Mouse (Mus musculus) kidney, embryonic 15.5 days (tissue): ENCODE measurements around the gene Eif3i. TPM values are rescaled to one million over a fixed set of nuclear protein-coding genes. Genes with fewer than 3 reads are reported as not detected.

Source experiments
- ATAC-seq: fragments of 200-750 bp; cut with Nextera tagmentation; replicated peaks from 2 replicates; pipeline ENCODE4 v1.8.0; 2017; ENCODE audit warnings: moderate TSS enrichment; ENCODE audit not compliant: low FRiP score
- H3K27ac ChIP-seq: fragments of 300-500 bp; sonication (generic); 2 replicates; pipeline ENCODE4 v1.5.1; 2015; ENCODE audit warnings: mild to moderate bottlenecking, inconsistent platforms
- H3K27me3 ChIP-seq: fragments of 300-500 bp; sonication (generic); 2 replicates; pipeline ENCODE4 v1.6.1; 2015; ENCODE audit warnings: inconsistent platforms
- H3K36me3 ChIP-seq: fragments of 300-500 bp; sonication (generic); 2 replicates; pipeline ENCODE4 v1.6.1; 2015; ENCODE audit warnings: inconsistent platforms
- H3K4me1 ChIP-seq: fragments of 300-500 bp; sonication (generic); 2 replicates; pipeline ENCODE4 v1.6.1; 2015; ENCODE audit warnings: inconsistent platforms
- H3K4me2 ChIP-seq: fragments of 300-500 bp; sonication (generic); 2 replicates; pipeline ENCODE4 v1.6.1; 2015; ENCODE audit warnings: moderate library complexity, mild to moderate bottlenecking, inconsistent platforms
- H3K4me3 ChIP-seq: fragments of 300-500 bp; sonication (generic); replicated peaks from 2 replicates; pipeline ENCODE4 v1.5.1; 2015; ENCODE audit warnings: mild to moderate bottlenecking, inconsistent platforms
- H3K9ac ChIP-seq: fragments of 300-500 bp; sonication (generic); 2 replicates; pipeline ENCODE4 v1.6.1; 2015; ENCODE audit warnings: mild to moderate bottlenecking, inconsistent platforms
- H3K9me3 ChIP-seq: fragments of 300-500 bp; sonication (generic); replicated peaks from 2 replicates; pipeline ENCODE4 v1.6.1; 2016; ENCODE audit warnings: inconsistent platforms
- WGBS: fragments of 180-500 bp; shearing (Covaris S2); methylation state at CpG from one replicate; pipeline ENCODE4 v1.1.7; 2015; ENCODE audit warnings: mixed read lengths; 5-methylcytosine and 5-hydroxymethylcytosine counted together
- polyA plus RNA-seq: library from polyadenylated mRNA; unstranded; fragments of >200 nt; fragmentation: Nextera tagmentation; extraction: Ambion mirVana; gene quantifications from 2 replicates; pipeline ENCODE4 v1.2.1, GENCODE M21; 2015

The Eif3i gene
- polyA plus RNA-seq, 1 experiment from 2014 or later, result 287 TPM

DNA sequence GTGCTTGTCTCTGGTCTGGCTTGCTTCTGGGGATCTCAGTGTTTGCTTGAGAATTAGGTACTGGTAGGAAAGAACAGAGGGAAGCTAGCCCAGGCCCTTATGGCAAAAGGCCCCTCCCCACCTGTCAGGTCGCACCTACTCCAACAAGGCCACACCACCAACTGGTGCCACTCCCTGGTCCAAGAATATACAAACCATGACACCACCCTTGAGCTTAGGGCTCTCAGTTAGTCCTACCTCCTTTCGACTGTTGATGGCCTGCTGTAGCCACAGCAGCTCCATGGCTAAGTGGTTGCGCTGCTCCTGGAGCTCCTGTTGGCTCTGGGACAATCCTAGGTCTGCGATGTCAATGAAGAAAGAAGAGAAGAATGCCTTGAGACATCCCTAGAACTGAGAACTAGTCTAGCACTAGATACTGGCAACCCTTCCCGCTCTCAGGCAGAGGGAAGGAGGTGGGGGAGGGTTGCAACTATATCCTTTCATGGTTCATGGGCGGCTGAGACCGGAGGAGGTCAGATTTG, 16.7 kb upstream of the Eif3i start:
- 75% methylated on average over 7 of the region's 7 CpGs for WGBS
- H3K9me3 ChIP-seq, result no peaks in the 10 kb centered on the region
- H3K4me3 ChIP-seq, result no peak overlapping the region
- H3K36me3 ChIP-seq, result peaks cover 22% of the 10 kb centered on the region
- peaks cover 26% of the 10 kb centered on the region for H3K4me1 ChIP-seq
- H3K4me2 ChIP-seq, result no peak overlapping the region
- H3K27ac ChIP-seq, result no peak overlapping the region
- no peak for ATAC-seq
- no peaks in the 10 kb centered on the region for H3K27me3 ChIP-seq
- H3K9ac ChIP-seq, result no peak overlapping the region

DNA sequence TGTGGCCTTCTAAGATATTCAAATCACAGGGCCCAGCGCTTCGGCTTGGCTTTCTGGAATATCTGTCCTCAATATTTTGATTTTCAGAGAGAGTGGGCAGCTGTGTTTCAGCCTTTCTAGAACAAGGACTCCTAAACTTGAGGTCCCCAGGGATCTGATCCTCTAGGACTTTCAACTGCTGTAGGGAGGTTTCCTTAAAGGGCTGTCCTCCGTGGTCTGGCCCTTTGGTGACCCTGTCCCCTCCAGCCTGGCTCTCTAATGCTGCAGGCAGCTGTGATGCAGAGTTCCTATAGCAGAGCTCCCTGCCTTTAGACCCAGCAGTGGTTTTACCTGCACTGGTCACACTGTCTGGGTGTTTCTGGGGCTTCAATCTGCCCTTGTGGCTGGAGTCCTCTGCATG, 16.2 kb upstream of the Eif3i start:
- peaks cover 22% of the 10 kb centered on the region for H3K36me3 ChIP-seq
- no peak for ATAC-seq
- 90% methylated on average over 3 of the region's 3 CpGs for WGBS
- H3K4me2 ChIP-seq, result no peak overlapping the region
- H3K9ac ChIP-seq, result no peak overlapping the region
- no peaks in the 10 kb centered on the region for H3K27me3 ChIP-seq
- no peak overlapping the region for H3K27ac ChIP-seq
- H3K9me3 ChIP-seq, result no peaks in the 10 kb centered on the region
- peaks cover 26% of the 10 kb centered on the region for H3K4me1 ChIP-seq
- H3K4me3 ChIP-seq, result no peak overlapping the region

DNA sequence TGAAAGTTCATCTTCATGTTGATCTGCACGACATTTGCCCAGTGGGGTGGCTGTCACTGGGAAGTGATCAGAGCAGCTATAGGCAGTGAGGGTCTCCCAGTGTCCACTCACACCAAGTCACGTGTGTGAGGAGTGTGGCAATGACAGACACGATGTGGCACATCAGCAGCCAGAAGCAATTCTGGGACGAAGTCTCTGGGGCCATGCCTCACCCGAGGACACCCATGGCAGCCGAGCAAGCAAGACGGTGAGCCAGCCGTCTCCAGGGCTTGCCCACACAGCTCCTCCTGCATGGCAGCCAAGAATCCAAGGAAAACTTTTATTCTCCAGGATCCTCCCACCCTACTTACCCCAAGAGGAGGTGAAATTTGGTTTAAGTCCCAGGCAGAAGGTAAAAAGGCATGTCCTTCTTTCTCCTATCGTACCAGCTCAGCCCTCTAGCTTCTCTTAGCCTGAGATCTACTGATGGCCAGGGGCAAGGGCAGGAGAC, 15.4 kb upstream of the Eif3i start:
- WGBS, result 86% methylated on average over 9 of the region's 9 CpGs
- H3K27me3 ChIP-seq, result no peaks in the 10 kb centered on the region

DNA sequence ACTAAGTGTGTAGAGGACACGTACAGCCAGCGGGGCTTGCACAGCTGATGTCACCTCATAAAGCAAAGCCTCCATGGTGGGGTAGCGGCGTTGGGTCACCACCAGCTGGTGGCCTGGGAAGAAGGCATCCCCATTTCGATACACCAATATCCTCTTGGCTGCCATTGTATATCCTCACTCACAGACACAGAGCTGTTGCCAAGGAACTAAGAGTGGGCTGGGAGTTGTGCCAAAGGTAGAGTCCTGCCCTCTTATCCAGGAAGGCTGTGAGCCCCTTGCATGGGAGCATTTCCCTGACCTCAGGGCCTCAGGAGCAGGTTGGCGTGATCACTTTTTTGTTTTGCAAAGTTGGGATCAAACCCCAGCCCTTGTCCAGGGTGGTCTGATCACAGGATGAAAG, 13.6 kb upstream of the Eif3i start, which contains the start of gene Dcdc2b:
Gene Dcdc2b (minus strand): TSS at position 165 of the 400 bp plus-strand sequence.
- Histone ChIP-seq H3K9me3 (no peaks in the 10 kb centered on the region), H3K4me3 (no peak within 1 kb of the TSS), H3K9ac (no peak within 1 kb of the TSS), H3K4me1 (peaks cover 18% of the 10 kb centered on the region), H3K4me2 (no peak within 1 kb of the TSS), H3K36me3 (peaks cover 32% of the 10 kb centered on the region), H3K27ac (no peak within 1 kb of the TSS), H3K27me3 (no peaks in the 10 kb centered on the region)
- 86% methylated on average over 6 of the region's 6 CpGs for WGBS
- ATAC-seq, result no peak

More for the DNA sequence above, 15.4 kb upstream of the Eif3i start:
- H3K9me3 ChIP-seq, result no peaks in the 10 kb centered on the region
- no peak overlapping the region for H3K4me2 ChIP-seq
- H3K27ac ChIP-seq, result no peak overlapping the region
- peaks cover 24% of the 10 kb centered on the region for H3K4me1 ChIP-seq
- H3K9ac ChIP-seq, result no peak overlapping the region
- no peak overlapping the region for H3K4me3 ChIP-seq
- peaks cover 22% of the 10 kb centered on the region for H3K36me3 ChIP-seq
- ATAC-seq, result no peak

DNA sequence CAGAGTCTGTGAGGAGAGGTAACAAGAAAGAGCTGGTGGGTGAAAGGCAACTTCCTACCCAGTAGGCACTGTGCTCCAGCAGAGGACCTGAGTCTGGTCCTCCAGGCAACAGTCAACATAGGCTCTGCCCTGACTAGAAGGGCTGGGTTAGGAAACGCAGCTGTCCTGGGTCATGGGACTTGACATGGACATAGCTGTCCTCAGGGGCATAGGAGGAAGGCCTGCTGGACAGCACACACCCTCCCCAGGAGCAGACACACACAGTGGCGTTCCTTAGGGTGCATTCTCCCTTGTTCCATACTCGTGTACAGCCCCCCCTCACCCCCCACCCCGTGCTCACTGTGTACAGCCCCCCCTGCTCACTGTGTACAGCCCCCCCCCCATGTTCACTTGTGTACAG, 10.0 kb upstream of the Eif3i start:
- H3K9ac ChIP-seq, result no peak overlapping the region
- peaks cover 40% of the 10 kb centered on the region for H3K36me3 ChIP-seq
- H3K9me3 ChIP-seq, result no peaks in the 10 kb centered on the region
- H3K4me3 ChIP-seq, result no peak overlapping the region
- 67% methylated on average over 4 of the region's 4 CpGs for WGBS
- 0 out of 2 replicates have a peak, but pooled peaks cover 3% of the 10 kb centered on the region for H3K4me1 ChIP-seq
- no peak overlapping the region for H3K27ac ChIP-seq
- no peak overlapping the region for H3K4me2 ChIP-seq
- ATAC-seq, result no peak; the same call in 1 of the 2 replicates
- no peaks in the 10 kb centered on the region for H3K27me3 ChIP-seq

DNA sequence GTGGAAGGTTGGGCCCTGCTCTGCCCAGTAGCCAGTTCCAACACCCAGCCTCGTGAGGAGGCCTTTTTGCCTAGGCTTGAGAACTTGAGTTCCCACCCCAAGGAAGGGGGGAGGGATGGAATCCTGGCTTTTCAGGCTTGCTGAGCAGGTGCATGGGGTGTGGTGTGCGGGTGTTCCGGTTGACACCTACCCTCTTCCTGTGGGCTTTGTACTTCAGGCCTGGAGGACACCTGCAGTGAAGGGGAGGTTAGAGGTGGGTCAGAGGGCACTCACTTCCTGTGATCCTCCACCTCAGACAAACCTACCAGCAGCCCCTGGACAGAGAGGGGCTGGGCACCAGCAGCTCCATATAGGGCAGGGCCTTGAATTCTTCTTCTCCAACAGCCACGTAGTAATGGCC, 9.6 kb upstream of the Eif3i start:
- Histone ChIP-seq H3K9ac (0 out of 2 replicates have a peak overlapping the region, but pooled peaks have one; percentile 22), H3K4me3 (no peak overlapping the region), H3K4me1 (0 out of 2 replicates have a peak, but pooled peaks cover 3% of the 10 kb centered on the region), H3K36me3 (peaks cover 43% of the 10 kb centered on the region), H3K27ac (no peak overlapping the region), H3K9me3 (no peaks in the 10 kb centered on the region), H3K27me3 (no peaks in the 10 kb centered on the region), H3K4me2 (no peak overlapping the region)
- ATAC-seq, result 0 out of 2 replicates have a peak, but pooled peaks have one; percentile 31
- WGBS, result 65% methylated on average over 4 of the region's 4 CpGs

DNA sequence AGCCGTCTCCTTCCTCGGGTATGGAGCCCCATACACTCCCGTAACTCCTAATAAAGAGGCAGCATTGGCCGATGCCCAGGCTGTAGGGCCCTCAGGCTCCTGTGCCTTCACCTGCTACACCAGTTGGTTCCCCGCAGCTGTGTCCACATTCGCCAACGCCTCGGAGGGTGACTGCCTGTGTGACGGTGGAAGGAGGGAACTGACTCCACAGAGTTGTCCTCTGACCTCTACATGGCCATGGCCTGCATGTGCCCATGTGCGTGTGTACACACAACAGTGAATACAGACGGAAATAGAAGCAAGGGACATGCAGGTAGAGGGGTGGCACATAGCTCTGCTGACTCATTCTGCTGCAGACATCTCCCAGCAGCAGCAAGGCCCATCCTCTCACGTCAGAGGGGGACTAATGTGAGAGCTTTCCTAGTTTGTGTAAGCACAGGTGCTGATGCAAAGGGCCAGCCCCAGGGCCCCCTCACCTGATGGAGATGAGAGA, 8.7 kb upstream of the Eif3i start:
- H3K27me3 ChIP-seq, result no peaks in the 10 kb centered on the region
- ATAC-seq, result 0 out of 2 replicates have a peak, but pooled peaks have one; percentile 13
- WGBS, result 82% methylated on average over 12 of the region's 12 CpGs
- H3K9ac ChIP-seq, result no peak overlapping the region
- H3K4me1 ChIP-seq, result 0 out of 2 replicates have a peak, but pooled peaks cover 3% of the 10 kb centered on the region
- H3K9me3 ChIP-seq, result no peaks in the 10 kb centered on the region
- peaks cover 51% of the 10 kb centered on the region for H3K36me3 ChIP-seq
- no peak overlapping the region for H3K27ac ChIP-seq
- H3K4me3 ChIP-seq, result no peak overlapping the region
- H3K4me2 ChIP-seq, result no peak overlapping the region

DNA sequence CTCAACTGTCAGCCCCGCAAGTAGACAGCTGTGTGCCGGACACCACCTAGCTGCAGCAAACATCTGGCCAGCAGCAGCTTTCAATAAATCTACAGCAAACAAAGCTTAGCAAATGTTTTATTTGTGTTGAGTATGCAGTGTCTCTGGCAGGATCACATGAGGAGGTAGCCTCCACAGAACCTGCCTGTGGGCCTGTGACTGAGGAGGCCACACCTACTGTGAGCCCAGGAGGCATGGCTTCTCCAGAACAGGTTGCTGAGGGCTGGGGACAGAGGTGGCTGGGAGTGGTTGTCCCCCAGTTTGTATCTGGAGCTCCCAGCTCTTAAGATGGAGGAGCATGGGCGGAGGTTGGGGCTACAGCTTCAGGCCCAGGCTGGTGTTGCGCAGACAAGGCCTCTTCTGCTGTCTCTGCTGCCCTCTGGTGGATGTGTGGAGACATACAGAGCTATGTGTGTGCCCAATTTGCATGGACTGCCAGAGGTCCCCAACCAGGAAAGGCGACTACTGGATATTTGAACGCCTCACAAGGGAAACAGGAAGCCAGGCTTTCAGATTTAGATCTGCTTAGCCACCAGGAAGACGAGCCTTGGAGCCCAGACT, 8.1 kb upstream of the Eif3i start:
- Histone ChIP-seq H3K9me3 (no peaks in the 10 kb centered on the region), H3K27me3 (no peaks in the 10 kb centered on the region), H3K4me3 (no peak overlapping the region), H3K36me3 (peaks cover 58% of the 10 kb centered on the region), H3K27ac (no peak overlapping the region), H3K4me2 (no peak overlapping the region), H3K9ac (no peak overlapping the region), H3K4me1 (0 out of 2 replicates have a peak, but pooled peaks cover 3% of the 10 kb centered on the region)
- WGBS, result 33% methylated on average over 7 of the region's 7 CpGs
- ATAC-seq, result peak; percentile 73; the same call in 1 of the 2 replicates

DNA sequence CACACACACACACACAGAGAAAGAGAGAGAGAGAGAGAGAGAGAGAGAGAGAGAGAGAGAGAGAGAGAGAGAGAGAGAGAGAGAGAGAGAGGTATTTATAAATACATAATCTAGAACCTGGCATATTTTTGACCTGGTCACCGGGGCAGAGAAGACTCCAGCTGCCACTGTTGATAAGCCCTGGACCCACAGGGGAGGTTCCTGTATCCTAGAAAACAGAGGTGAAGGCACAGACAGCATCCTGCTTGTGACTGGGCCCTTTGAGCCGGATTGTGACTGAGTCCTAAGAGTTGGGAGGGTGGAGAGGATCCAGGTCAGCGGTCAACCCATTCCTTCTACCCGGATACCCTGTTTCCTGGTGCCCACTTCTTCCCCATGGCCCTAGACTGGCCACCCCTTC, 11.6 kb downstream of the Eif3i start:
- no peaks in the 10 kb centered on the region for H3K9me3 ChIP-seq
- no peak overlapping the region for H3K27ac ChIP-seq
- H3K27me3 ChIP-seq, result no peaks in the 10 kb centered on the region
- H3K36me3 ChIP-seq, result peaks cover 40% of the 10 kb centered on the region
- no peak overlapping the region for H3K4me3 ChIP-seq
- no peak overlapping the region for H3K4me2 ChIP-seq
- H3K4me1 ChIP-seq, result peaks cover 19% of the 10 kb centered on the region
- H3K9ac ChIP-seq, result no peak overlapping the region
- WGBS, result 81% methylated on average over 4 of the region's 4 CpGs
- no peak for ATAC-seq

DNA sequence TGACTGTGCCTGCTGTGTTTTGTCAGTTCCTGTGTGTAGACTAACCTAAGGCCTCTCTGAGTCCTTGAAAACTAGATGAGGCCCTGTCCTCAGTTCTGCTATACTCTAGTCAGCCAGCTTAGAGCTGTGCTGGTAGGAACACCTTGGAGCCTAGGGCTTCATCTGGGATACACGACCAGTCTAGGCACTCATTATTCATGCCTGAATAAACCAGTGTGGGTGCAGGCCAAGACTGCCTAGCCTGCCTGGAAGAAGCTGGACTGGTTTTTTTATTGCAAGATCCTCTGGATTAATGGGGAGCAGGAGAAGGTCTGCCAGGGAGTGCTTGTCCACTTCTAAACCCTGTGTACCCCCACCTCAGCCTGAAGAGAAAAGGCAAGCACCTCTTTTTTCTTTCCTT, 13.5 kb downstream of the Eif3i start:
- H3K27me3 ChIP-seq, result no peaks in the 10 kb centered on the region
- ATAC-seq, result no peak
- H3K27ac ChIP-seq, result peak overlapping the region; percentile 75
- H3K36me3 ChIP-seq, result peaks cover 22% of the 10 kb centered on the region
- H3K4me3 ChIP-seq, result no peak overlapping the region
- no peak overlapping the region for H3K4me2 ChIP-seq
- H3K4me1 ChIP-seq, result peaks cover 19% of the 10 kb centered on the region
- no peaks in the 10 kb centered on the region for H3K9me3 ChIP-seq
- no peak overlapping the region for H3K9ac ChIP-seq
- 39% methylated on average over 1 of the region's 1 CpGs for WGBS

DNA sequence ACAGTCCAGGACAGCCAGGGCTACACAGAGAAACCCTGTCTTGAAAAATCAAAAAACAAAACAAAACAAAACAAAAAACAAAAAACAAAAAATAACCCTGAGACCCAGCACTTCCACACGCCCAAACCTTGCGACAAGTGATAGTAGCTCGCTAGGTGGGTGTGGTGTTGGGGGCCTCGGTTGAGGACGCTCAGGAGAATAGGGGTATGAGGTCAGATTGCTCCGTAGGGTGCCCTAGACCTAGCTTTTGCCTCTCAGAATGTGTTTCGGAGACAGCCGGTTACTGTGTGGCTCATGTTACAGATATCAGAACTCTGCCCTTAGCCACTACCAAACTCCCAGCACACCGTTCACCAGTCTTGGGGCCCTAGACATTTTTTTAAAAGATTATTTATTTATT, 14.7 kb downstream of the Eif3i start:
- Histone ChIP-seq H3K9me3 (no peaks in the 10 kb centered on the region), H3K4me3 (peak overlapping the region; percentile 49; the same call in 1 of the 2 replicates), H3K27me3 (no peaks in the 10 kb centered on the region), H3K9ac (no peak overlapping the region), H3K27ac (no peak overlapping the region; the same call in 1 of the 2 replicates), H3K4me2 (peak overlapping the region; percentile 72), H3K4me1 (peaks cover 19% of the 10 kb centered on the region), H3K36me3 (peaks cover 10% of the 10 kb centered on the region)
- 72% methylated on average over 9 of the region's 9 CpGs for WGBS
- no peak for ATAC-seq

DNA sequence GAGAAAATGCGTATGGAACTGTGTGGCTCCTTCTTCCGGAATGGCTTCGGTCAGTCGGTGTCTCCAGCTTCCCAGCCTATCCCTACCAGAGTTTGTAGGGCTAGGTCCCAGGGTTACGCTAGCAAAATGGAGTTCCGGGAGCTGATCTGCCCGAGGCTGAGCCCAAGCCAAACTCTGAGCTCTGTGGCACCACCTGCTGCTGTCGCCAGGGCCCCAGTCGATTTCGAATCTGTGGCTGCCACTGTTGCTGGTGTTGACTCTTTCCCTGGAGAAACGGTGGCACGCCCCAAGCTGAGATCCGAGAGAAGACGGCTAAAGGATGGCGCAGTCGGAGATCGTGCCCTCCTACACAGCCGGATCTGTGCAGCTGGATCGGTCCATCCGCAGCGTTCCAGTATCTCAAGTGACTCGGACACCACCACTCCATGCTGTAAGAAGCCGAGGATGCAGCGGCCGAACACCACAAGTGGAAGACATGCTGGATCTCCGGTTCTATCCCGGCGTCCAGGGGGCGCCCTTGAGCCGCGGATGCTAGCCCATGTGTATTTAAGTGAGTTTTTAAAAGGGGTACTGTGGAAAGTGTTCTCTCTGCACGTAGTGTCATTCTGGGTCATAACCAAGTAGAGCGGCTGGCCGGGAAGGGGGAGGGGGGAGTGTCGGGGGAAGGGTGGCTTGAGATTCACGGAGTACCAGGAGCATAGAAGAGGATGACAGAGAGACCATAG, 15.4 kb downstream of the Eif3i start:
- peak overlapping the region; percentile 72 for H3K4me2 ChIP-seq
- peaks cover 3% of the 10 kb centered on the region for H3K36me3 ChIP-seq
- H3K4me1 ChIP-seq, result peaks cover 24% of the 10 kb centered on the region
- no peaks in the 10 kb centered on the region for H3K27me3 ChIP-seq
- WGBS, result 1% methylated on average over 36 of the region's 36 CpGs
- peak; percentile 73 for ATAC-seq
- peak overlapping the region; percentile 49 for H3K4me3 ChIP-seq
- H3K27ac ChIP-seq, result peak overlapping the region; percentile 79
- H3K9me3 ChIP-seq, result no peaks in the 10 kb centered on the region
- peak overlapping the region; percentile 50 for H3K9ac ChIP-seq
